Mouse (Mus musculus) neural tube, embryonic 12.5 days (tissue): ENCODE results near the gene Ddx21. TPM values are rescaled to one million over a fixed set of nuclear protein-coding genes. Genes with fewer than 3 reads are reported as not detected.

Experiments
- ATAC-seq: fragments of 200-750 bp; cut with Nextera tagmentation; 2 replicates; pipeline ENCODE4 v1.8.0; 2017; ENCODE audit warnings: low read depth, mild to moderate bottlenecking, moderate TSS enrichment, moderate library complexity; ENCODE audit not compliant: low FRiP score
- H3K27ac ChIP-seq: fragments of 300-500 bp; sonication (generic); 2 replicates; pipeline ENCODE4 v1.5.1; 2016
- H3K27me3 ChIP-seq: fragments of 300-500 bp; sonication (generic); replicated peaks from 2 replicates; pipeline ENCODE4 v1.6.1; 2016; ENCODE audit warnings: mild to moderate bottlenecking
- H3K36me3 ChIP-seq: fragments of 300-500 bp; sonication (generic); 2 replicates; pipeline ENCODE4 v1.6.1; 2016; ENCODE audit warnings: mild to moderate bottlenecking
- H3K4me1 ChIP-seq: fragments of 300-500 bp; sonication (generic); 2 replicates; pipeline ENCODE4 v1.6.1; 2016
- H3K4me2 ChIP-seq: fragments of 300-500 bp; sonication (generic); replicated peaks from 2 replicates; pipeline ENCODE4 v1.6.1; 2016; ENCODE audit warnings: mild to moderate bottlenecking
- H3K4me3 ChIP-seq: fragments of 300-500 bp; sonication (generic); 2 replicates; pipeline ENCODE4 v1.5.1; 2016
- H3K9ac ChIP-seq: fragments of 300-500 bp; sonication (generic); 2 replicates; pipeline ENCODE4 v1.6.1; 2016; ENCODE audit warnings: mild to moderate bottlenecking
- H3K9me3 ChIP-seq: fragments of 300-500 bp; sonication (generic); 2 replicates; pipeline ENCODE4 v1.6.1; 2016; ENCODE audit warnings: mild to moderate bottlenecking
- WGBS: fragments of 180-500 bp; shearing (Covaris S2); methylation state at CpG from one replicate; pipeline ENCODE4 v1.1.7; 2016; 5-methylcytosine and 5-hydroxymethylcytosine counted together
- polyA plus RNA-seq: library from polyadenylated mRNA; unstranded; fragments of >200 nt; fragmentation: Nextera tagmentation; extraction: Ambion mirVana; gene quantifications from 2 replicates; pipeline ENCODE4 v1.2.1, GENCODE M21; 2016

Ddx21 gene
- polyA plus RNA-seq, 1 experiment from 2014 or later: 23.8 TPM

GRCm38 (mm10) chr10:62555705-62556557 is 46.1 kb downstream of the Ddx21 start:
- Histone ChIP-seq H3K27ac (no peak overlapping the region), H3K4me1 (no peaks in the 10 kb centered on the region), H3K4me3 (no peak overlapping the region), H3K9me3 (no peaks in the 10 kb centered on the region), H3K27me3 (no peaks in the 10 kb centered on the region), H3K36me3 (peaks cover 42% of the 10 kb centered on the region), H3K4me2 (no peak overlapping the region), H3K9ac (no peak overlapping the region)
- WGBS: 76% methylated on average over 11 of the region's 11 CpGs
- no peak for ATAC-seq

GRCm38 (mm10) chr10:62553611-62554091 is 48.4 kb downstream of the Ddx21 start:
- Histone ChIP-seq H3K27me3 (no peaks in the 10 kb centered on the region), H3K36me3 (peaks cover 19% of the 10 kb centered on the region), H3K4me1 (no peaks in the 10 kb centered on the region), H3K27ac (no peak overlapping the region), H3K4me2 (no peak overlapping the region), H3K9me3 (no peaks in the 10 kb centered on the region), H3K4me3 (no peak overlapping the region), H3K9ac (no peak overlapping the region)
- WGBS: 87% methylated on average over 12 of the region's 12 CpGs
- ATAC-seq: no peak

GRCm38 (mm10) chr10:62550787-62551300 is 51.2 kb downstream of the Ddx21 start:
- WGBS: 84% methylated on average over 7 of the region's 7 CpGs
- no peak overlapping the region for H3K27ac ChIP-seq

GRCm38 (mm10) chr10:62549523-62550166 is 52.4 kb downstream of the Ddx21 start:
- H3K27ac ChIP-seq: no peak overlapping the region
- WGBS: 31% methylated on average over 16 of the region's 16 CpGs
- no peak overlapping the region for H3K4me3 ChIP-seq
- H3K4me2 ChIP-seq: no peak overlapping the region
- no peaks in the 10 kb centered on the region for H3K4me1 ChIP-seq
- H3K36me3 ChIP-seq: no peaks in the 10 kb centered on the region
- H3K27me3 ChIP-seq: no peaks in the 10 kb centered on the region
- no peak overlapping the region for H3K9ac ChIP-seq
- 0 out of 2 replicates have a peak, but pooled peaks have one; percentile 17 for ATAC-seq
- no peaks in the 10 kb centered on the region for H3K9me3 ChIP-seq

More at GRCm38 (mm10) chr10:62550787-62551300, 51.2 kb downstream of the Ddx21 start:
- Histone ChIP-seq H3K9me3 (no peaks in the 10 kb centered on the region), H3K9ac (no peak overlapping the region), H3K4me3 (no peak overlapping the region), H3K36me3 (0 out of 2 replicates have a peak, but pooled peaks cover 1% of the 10 kb centered on the region), H3K4me1 (no peaks in the 10 kb centered on the region), H3K27me3 (no peaks in the 10 kb centered on the region), H3K4me2 (no peak overlapping the region)
- ATAC-seq: no peak

GRCm38 (mm10) chr10:62546441-62546840 is 55.6 kb downstream of the Ddx21 start:
- ATAC-seq: no peak
- no peaks in the 10 kb centered on the region for H3K4me1 ChIP-seq
- no peaks in the 10 kb centered on the region for H3K9me3 ChIP-seq
- WGBS: 88% methylated on average over 10 of the region's 10 CpGs
- H3K27ac ChIP-seq: no peak overlapping the region
- H3K36me3 ChIP-seq: no peaks in the 10 kb centered on the region
- no peak overlapping the region for H3K4me3 ChIP-seq
- no peak overlapping the region for H3K9ac ChIP-seq
- no peaks in the 10 kb centered on the region for H3K27me3 ChIP-seq
- no peak overlapping the region for H3K4me2 ChIP-seq

- Histone ChIP-seq H3K4me1 (no peaks in the 10 kb centered on the region), H3K36me3 (no peaks in the 10 kb centered on the region), H3K27me3 (no peaks in the 10 kb centered on the region), H3K27ac (no peak overlapping the region), H3K9ac (no peak overlapping the region), H3K4me2 (no peak overlapping the region), H3K4me3 (no peak overlapping the region), H3K9me3 (no peaks in the 10 kb centered on the region)
- no peak for ATAC-seq
Observed at GRCm38 (mm10) chr10:62545759-62546158, 56.3 kb downstream of the Ddx21 start.

- no peak overlapping the region for H3K4me3 ChIP-seq
- H3K27me3 ChIP-seq: no peaks in the 10 kb centered on the region
- no peak overlapping the region for H3K27ac ChIP-seq
- WGBS: 94% methylated on average over 4 of the region's 4 CpGs
- H3K9me3 ChIP-seq: no peaks in the 10 kb centered on the region
- H3K9ac ChIP-seq: no peak overlapping the region
- no peak for ATAC-seq
- no peak overlapping the region for H3K4me2 ChIP-seq
- H3K4me1 ChIP-seq: no peaks in the 10 kb centered on the region
- H3K36me3 ChIP-seq: no peaks in the 10 kb centered on the region
Observed at GRCm38 (mm10) chr10:62544316-62544715, 57.8 kb downstream of the Ddx21 start.

GRCm38 (mm10) chr10:62543399-62543808 is 58.7 kb downstream of the Ddx21 start:
- H3K9me3 ChIP-seq: no peaks in the 10 kb centered on the region
- no peaks in the 10 kb centered on the region for H3K4me1 ChIP-seq
- H3K27me3 ChIP-seq: no peaks in the 10 kb centered on the region
- H3K9ac ChIP-seq: no peak overlapping the region
- no peak for ATAC-seq
- H3K36me3 ChIP-seq: no peaks in the 10 kb centered on the region
- no peak overlapping the region for H3K4me3 ChIP-seq
- WGBS: 82% methylated on average over 12 of the region's 12 CpGs
- H3K4me2 ChIP-seq: no peak overlapping the region
- H3K27ac ChIP-seq: no peak overlapping the region

GRCm38 (mm10) chr10:62542928-62543327 is 59.2 kb downstream of the Ddx21 start:
- Histone ChIP-seq H3K36me3 (no peaks in the 10 kb centered on the region), H3K4me1 (no peaks in the 10 kb centered on the region), H3K27me3 (no peaks in the 10 kb centered on the region), H3K27ac (no peak overlapping the region), H3K4me2 (no peak overlapping the region), H3K9ac (no peak overlapping the region), H3K9me3 (no peaks in the 10 kb centered on the region), H3K4me3 (no peak overlapping the region)
- WGBS: 94% methylated on average over 8 of the region's 8 CpGs
- no peak for ATAC-seq

- Histone ChIP-seq H3K4me2 (no peak overlapping the region), H3K9ac (no peak overlapping the region), H3K27me3 (no peaks in the 10 kb centered on the region), H3K36me3 (no peaks in the 10 kb centered on the region), H3K9me3 (no peaks in the 10 kb centered on the region), H3K4me1 (no peaks in the 10 kb centered on the region), H3K4me3 (no peak overlapping the region), H3K27ac (no peak overlapping the region)
- WGBS: 95% methylated on average over 12 of the region's 12 CpGs
- ATAC-seq: no peak
Observed at GRCm38 (mm10) chr10:62542507-62542906, 59.6 kb downstream of the Ddx21 start.

- Histone ChIP-seq H3K4me2 (no peak overlapping the region), H3K27ac (no peak overlapping the region), H3K36me3 (no peaks in the 10 kb centered on the region), H3K27me3 (no peaks in the 10 kb centered on the region), H3K4me3 (no peak overlapping the region), H3K4me1 (no peaks in the 10 kb centered on the region), H3K9ac (no peak overlapping the region), H3K9me3 (no peaks in the 10 kb centered on the region)
- no peak for ATAC-seq
- 94% methylated on average over 12 of the region's 12 CpGs for WGBS
Observed at GRCm38 (mm10) chr10:62541499-62541898, 60.6 kb downstream of the Ddx21 start.

GRCm38 (mm10) chr10:62540800-62541199 is 61.3 kb downstream of the Ddx21 start:
- 80% methylated on average over 3 of the region's 3 CpGs for WGBS
- no peak for ATAC-seq

More at GRCm38 (mm10) chr10:62540800-62541199, 61.3 kb downstream of the Ddx21 start:
- no peak overlapping the region for H3K4me2 ChIP-seq
- no peaks in the 10 kb centered on the region for H3K4me1 ChIP-seq
- no peaks in the 10 kb centered on the region for H3K27me3 ChIP-seq
- H3K4me3 ChIP-seq: no peak overlapping the region
- H3K36me3 ChIP-seq: no peaks in the 10 kb centered on the region
- no peak overlapping the region for H3K9ac ChIP-seq
- H3K9me3 ChIP-seq: no peaks in the 10 kb centered on the region
- H3K27ac ChIP-seq: no peak overlapping the region
